Mouse (Mus musculus): ENCODE results near the gene Limk2. TPM values are rescaled to one million over a fixed set of nuclear protein-coding genes. Genes with fewer than 3 reads are reported as not detected.

Limk2 gene
- 173 and 193 TPM in 2 replicates for polyA plus RNA-seq (2015; fragmentation: Nextera tagmentation; extraction: Ambion mirVana)

- Histone ChIP-seq H3K9ac (peak within 1 kb of the TSS; percentile 62), H3K4me3 (peak within 1 kb of the TSS; percentile 69), H3K27ac (peak within 1 kb of the TSS; percentile 58), H3K4me2 (peak within 1 kb of the TSS; percentile 65), H3K9me3 (no peaks in the 10 kb centered on the region), H3K27me3 (replicated peaks) (no peaks in the 10 kb centered on the region; the same call in 1 of the 2 replicates), H3K36me3 (replicated peaks) (no peaks in the 10 kb centered on the region), H3K4me1 (peaks cover 16% of the 10 kb centered on the region)
- 3% methylated on average over 44 of the region's 45 CpGs for WGBS
- ATAC-seq (replicated peaks), result peak; percentile 91
These were observed at the start of gene Limk2 for GRCm38 (mm10) chr11:3408997-3409732. TSS of gene Limk2 (minus strand) at chr11:3409189.

DNA sequence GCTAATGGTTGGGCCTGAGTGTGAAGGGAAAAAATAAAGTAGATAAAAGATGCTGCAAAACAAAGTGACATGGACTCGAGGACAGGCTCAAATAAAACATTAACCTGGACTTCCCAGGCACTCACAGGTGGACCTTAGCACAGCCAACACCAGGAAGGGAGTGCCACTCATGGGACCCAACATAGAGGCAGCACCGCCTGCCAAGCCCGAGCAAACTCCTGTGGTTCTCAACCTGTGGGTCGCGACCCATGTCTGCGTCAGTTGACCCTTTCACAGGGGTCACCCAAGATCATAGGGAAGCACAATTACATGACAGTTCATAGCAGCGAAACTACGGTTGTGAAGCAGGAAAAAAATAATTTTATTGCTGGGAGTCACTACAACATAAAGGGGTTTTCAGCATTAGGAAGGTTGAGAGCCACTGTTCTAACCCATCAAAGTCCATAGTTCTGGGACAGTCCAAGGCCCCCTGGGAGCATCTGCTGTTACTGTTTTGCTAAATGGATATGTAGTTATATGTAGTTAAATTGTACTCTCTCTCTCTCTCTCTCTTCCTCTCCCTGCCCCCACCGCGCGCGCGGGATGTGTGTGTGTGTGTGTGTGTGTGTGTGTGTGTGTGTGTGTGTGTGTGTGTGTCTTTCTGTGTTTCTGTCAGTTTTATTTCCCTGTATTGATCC, 49.6 kb upstream of the Limk2 start:
- H3K4me2 ChIP-seq, result no peak overlapping the region
- H3K9me3 ChIP-seq, result no peaks in the 10 kb centered on the region
- WGBS, result 88% methylated on average over 13 of the region's 13 CpGs
- H3K9ac ChIP-seq, result no peak overlapping the region
- no peak for ATAC-seq (replicated peaks)
- H3K27me3 ChIP-seq (replicated peaks), result no peaks in the 10 kb centered on the region
- no peak overlapping the region for H3K4me3 ChIP-seq
- no peak overlapping the region for H3K27ac ChIP-seq
- peaks cover 4% of the 10 kb centered on the region for H3K4me1 ChIP-seq
- H3K36me3 ChIP-seq (replicated peaks), result peaks cover 8% of the 10 kb centered on the region; the same call in 1 of the 2 replicates

- peaks cover 8% of the 10 kb centered on the region for H3K4me1 ChIP-seq
- H3K9me3 ChIP-seq, result no peaks in the 10 kb centered on the region
- H3K36me3 ChIP-seq (replicated peaks), result peaks cover 8% of the 10 kb centered on the region; the same call in 1 of the 2 replicates
- 25% methylated on average over 1 of the region's 1 CpGs for WGBS
- no peak overlapping the region for H3K4me2 ChIP-seq
- no peaks in the 10 kb centered on the region for H3K27me3 ChIP-seq (replicated peaks)
- H3K9ac ChIP-seq, result no peak overlapping the region
- no peak overlapping the region for H3K27ac ChIP-seq
- H3K4me3 ChIP-seq, result no peak overlapping the region
- no peak for ATAC-seq (replicated peaks)
These were observed 47.4 kb upstream of the Limk2 start for GRCm38 (mm10) chr11:3456354-3456753.

- Histone ChIP-seq H3K4me1 (peaks cover 21% of the 10 kb centered on the region), H3K27ac (no peak overlapping the region), H3K9me3 (no peaks in the 10 kb centered on the region), H3K36me3 (replicated peaks) (peaks cover 8% of the 10 kb centered on the region; the same call in 1 of the 2 replicates), H3K4me3 (no peak overlapping the region), H3K27me3 (replicated peaks) (no peaks in the 10 kb centered on the region), H3K4me2 (no peak overlapping the region), H3K9ac (no peak overlapping the region)
- no peak for ATAC-seq (replicated peaks)
- 95% methylated on average over 3 of the region's 3 CpGs for WGBS
These were observed 45.5 kb upstream of the Limk2 start for GRCm38 (mm10) chr11:3454506-3454905.

DNA sequence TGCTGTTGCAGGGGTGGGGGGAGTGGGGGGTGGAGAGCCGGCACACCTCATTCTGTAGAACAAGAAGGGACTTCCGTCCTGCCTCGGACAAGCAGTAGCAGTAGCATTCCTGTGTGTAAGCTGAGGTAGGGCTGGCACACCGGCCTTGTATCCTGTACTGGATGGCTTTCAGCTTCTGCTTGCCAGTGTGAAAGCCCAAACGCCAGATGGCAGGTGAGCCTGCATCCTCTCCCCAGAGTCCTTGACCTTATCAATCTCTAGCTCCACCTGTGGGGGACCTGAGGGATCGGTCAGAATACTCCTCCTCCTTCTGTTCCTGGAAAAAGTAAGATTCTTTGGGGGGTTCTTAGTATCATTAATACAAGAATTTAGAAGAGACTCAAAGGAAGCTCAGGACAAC, 44.5 kb upstream of the Limk2 start:
- H3K4me3 ChIP-seq, result peak overlapping the region; percentile 80
- ATAC-seq (replicated peaks), result no peak
- 77% methylated on average over 6 of the region's 6 CpGs for WGBS
- H3K4me2 ChIP-seq, result peak overlapping the region; percentile 66
- peaks cover 21% of the 10 kb centered on the region for H3K4me1 ChIP-seq
- H3K9ac ChIP-seq, result peak overlapping the region; percentile 85; the same call in 1 of the 2 replicates
- peaks cover 8% of the 10 kb centered on the region; the same call in 1 of the 2 replicates for H3K36me3 ChIP-seq (replicated peaks)
- no peaks in the 10 kb centered on the region for H3K9me3 ChIP-seq
- H3K27me3 ChIP-seq (replicated peaks), result no peaks in the 10 kb centered on the region
- H3K27ac ChIP-seq, result no peak overlapping the region

DNA sequence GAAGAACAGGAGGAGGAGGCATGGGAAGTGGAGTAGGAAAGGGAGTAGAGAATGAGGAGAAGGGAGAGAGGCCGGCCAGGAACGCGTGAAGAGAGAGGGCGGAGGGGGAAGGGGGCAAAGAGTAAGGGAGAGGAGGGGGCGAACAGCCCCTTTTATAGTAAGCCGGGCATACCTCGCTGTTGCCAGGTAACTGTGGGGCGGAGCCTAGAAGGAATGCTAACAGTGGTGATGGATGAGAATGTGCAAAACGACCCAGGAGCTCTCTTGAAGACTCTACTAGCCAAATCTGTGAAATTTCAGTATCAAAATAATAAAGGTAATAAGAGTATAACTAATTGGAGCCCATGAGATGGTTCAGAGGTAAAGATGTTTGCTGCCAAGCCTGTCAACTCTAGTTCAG, 43.8 kb upstream of the Limk2 start:
- Histone ChIP-seq H3K27me3 (replicated peaks) (no peaks in the 10 kb centered on the region), H3K9me3 (no peaks in the 10 kb centered on the region), H3K36me3 (replicated peaks) (peaks cover 8% of the 10 kb centered on the region; the same call in 1 of the 2 replicates), H3K4me3 (peak overlapping the region; percentile 80), H3K9ac (peak overlapping the region; percentile 85), H3K27ac (peak overlapping the region; percentile 91), H3K4me1 (peaks cover 21% of the 10 kb centered on the region), H3K4me2 (peak overlapping the region; percentile 66)
- 2% methylated on average over 9 of the region's 9 CpGs for WGBS
- ATAC-seq (replicated peaks), result peak; percentile 60

GRCm38 (mm10) chr11:3452167-3452639, 43.2 kb upstream of the Limk2 start, which contains the start of gene Rnf185:
TSS of gene Rnf185 (minus strand) at chr11:3452363.
- Histone ChIP-seq H3K27me3 (replicated peaks) (no peaks in the 10 kb centered on the region), H3K9ac (peak within 1 kb of the TSS; percentile 85), H3K36me3 (replicated peaks) (peaks cover 8% of the 10 kb centered on the region; the same call in 1 of the 2 replicates), H3K4me3 (peak within 1 kb of the TSS; percentile 80), H3K9me3 (no peaks in the 10 kb centered on the region), H3K4me2 (peak within 1 kb of the TSS; percentile 66), H3K4me1 (peaks cover 21% of the 10 kb centered on the region), H3K27ac (peak within 1 kb of the TSS; percentile 91)
- peak; percentile 98 for ATAC-seq (replicated peaks)
- WGBS, result under 1% methylated on average over 45 of the region's 45 CpGs

GRCm38 (mm10) chr11:3451701-3452163, 42.7 kb upstream of the Limk2 start:
- 1% methylated on average over 20 of the region's 20 CpGs for WGBS
- peak; percentile 55; the same call in 1 of the 2 replicates for ATAC-seq (replicated peaks)
- H3K9ac ChIP-seq, result peak overlapping the region; percentile 85

DNA sequence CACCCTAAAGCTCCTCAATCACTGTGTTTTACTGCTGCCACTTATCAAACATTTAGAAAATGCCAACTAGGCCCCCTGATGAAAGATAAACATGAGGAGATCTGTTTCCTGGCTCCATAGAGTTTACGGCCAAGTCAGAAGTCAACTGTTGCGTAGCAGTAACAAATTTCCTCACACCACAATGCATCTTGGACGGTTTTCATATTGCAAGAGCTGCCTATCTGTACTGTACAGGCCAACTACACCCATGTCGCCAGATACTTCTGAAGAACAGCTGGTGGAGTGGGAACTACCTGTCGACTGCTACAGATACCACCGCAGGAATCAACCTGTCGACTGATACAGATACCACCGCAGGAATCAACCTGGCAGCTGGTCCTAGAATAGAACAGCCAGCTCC, 35.9 kb upstream of the Limk2 start:
- no peak overlapping the region for H3K4me2 ChIP-seq
- no peak for ATAC-seq (replicated peaks)
- no peak overlapping the region for H3K9ac ChIP-seq
- 0 out of 2 replicates have a peak, but pooled peaks cover 2% of the 10 kb centered on the region for H3K4me1 ChIP-seq
- H3K4me3 ChIP-seq, result no peak overlapping the region
- whole genome bisulfite sequencing, result 92% methylated on average over 8 of the region's 8 CpGs
- H3K9me3 ChIP-seq, result no peaks in the 10 kb centered on the region
- H3K36me3 ChIP-seq (replicated peaks), result no peaks in the 10 kb centered on the region
- no peak overlapping the region for H3K27ac ChIP-seq
- H3K27me3 ChIP-seq (replicated peaks), result no peaks in the 10 kb centered on the region

More at GRCm38 (mm10) chr11:3451701-3452163, 42.7 kb upstream of the Limk2 start:
- Histone ChIP-seq H3K4me2 (peak overlapping the region; percentile 66), H3K9me3 (no peaks in the 10 kb centered on the region), H3K27me3 (replicated peaks) (no peaks in the 10 kb centered on the region), H3K36me3 (replicated peaks) (peaks cover 8% of the 10 kb centered on the region; the same call in 1 of the 2 replicates), H3K4me1 (peaks cover 21% of the 10 kb centered on the region), H3K27ac (peak overlapping the region; percentile 91), H3K4me3 (peak overlapping the region; percentile 80)

DNA sequence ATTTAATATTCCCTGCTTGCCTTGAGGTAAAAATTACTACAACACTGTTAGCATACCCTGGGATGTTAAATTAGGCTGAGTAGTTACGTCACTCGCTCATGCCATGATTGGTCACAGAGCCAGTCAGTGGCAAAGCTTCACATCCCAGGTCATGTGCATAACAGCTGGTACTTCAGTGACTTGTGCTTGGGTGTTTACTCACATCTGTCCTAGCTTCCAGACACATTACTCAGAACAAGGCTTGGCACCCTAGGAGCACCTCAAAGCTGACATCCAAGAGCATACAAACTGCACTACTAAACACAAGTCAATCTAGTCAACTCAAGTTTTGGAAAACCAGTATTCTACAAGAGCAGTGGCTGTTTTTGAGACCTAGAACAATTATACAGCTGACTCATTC, 34.1 kb upstream of the Limk2 start:
- no peak overlapping the region for H3K9ac ChIP-seq
- 0 out of 2 replicates have a peak, but pooled peaks cover 2% of the 10 kb centered on the region for H3K4me1 ChIP-seq
- no peak overlapping the region for H3K4me2 ChIP-seq
- WGBS, result 93% methylated on average over 2 of the region's 2 CpGs
- H3K9me3 ChIP-seq, result no peaks in the 10 kb centered on the region
- no peak overlapping the region for H3K27ac ChIP-seq
- H3K36me3 ChIP-seq (replicated peaks), result no peaks in the 10 kb centered on the region
- ATAC-seq (replicated peaks), result no peak
- no peaks in the 10 kb centered on the region for H3K27me3 ChIP-seq (replicated peaks)
- no peak overlapping the region for H3K4me3 ChIP-seq

GRCm38 (mm10) chr11:3442677-3443076, 33.7 kb upstream of the Limk2 start:
- H3K27ac ChIP-seq, result no peak overlapping the region
- H3K4me1 ChIP-seq, result 0 out of 2 replicates have a peak, but pooled peaks cover 2% of the 10 kb centered on the region
- no peaks in the 10 kb centered on the region for H3K9me3 ChIP-seq
- WGBS, result 84% methylated on average over 4 of the region's 4 CpGs
- no peak overlapping the region for H3K4me3 ChIP-seq
- H3K27me3 ChIP-seq (replicated peaks), result no peaks in the 10 kb centered on the region
- no peaks in the 10 kb centered on the region for H3K36me3 ChIP-seq (replicated peaks)
- no peak for ATAC-seq (replicated peaks)
- no peak overlapping the region for H3K4me2 ChIP-seq
- no peak overlapping the region for H3K9ac ChIP-seq
